Mouse (Mus musculus) megakaryocyte, embryonic 14.5 days (primary cell): ENCODE measurements around the gene Krt5.

Source experiments
- FLI1 ChIP-seq: IDR thresholded peaks from 2 replicates; pipeline ENCODE4 v1.6.1; 2012; ENCODE audit warnings: low read length, inconsistent platforms, mixed read lengths
- GATA1 ChIP-seq: IDR thresholded peaks from 3 replicates; pipeline ENCODE4 v1.6.1; 2012; ENCODE audit warnings: mixed read lengths, low read length, inconsistent platforms, borderline replicate concordance

DNA sequence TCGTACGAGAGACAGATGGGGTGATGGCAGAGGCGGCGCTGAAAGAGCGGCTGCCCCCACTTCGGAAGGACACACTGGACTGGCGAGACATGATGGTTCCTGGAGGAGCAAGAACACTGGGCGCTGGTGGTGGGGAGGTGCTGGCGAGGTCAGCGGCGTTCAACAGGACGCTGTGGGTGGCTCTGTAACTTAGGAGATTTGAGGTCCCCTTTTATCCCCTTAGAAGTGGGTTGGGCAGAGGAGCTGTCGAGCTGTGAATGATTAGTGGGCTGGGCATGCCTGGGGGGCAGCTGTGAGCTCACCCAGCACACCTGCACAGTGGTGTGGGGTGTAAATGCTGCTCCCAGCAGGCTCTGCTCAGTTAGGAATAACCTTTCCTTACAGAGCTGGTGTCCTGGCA lies at the start of gene Krt5:
- TF ChIP-seq GATA1: no peak
- no peak for TF ChIP-seq FLI1
